ENCODE assay signal across 9 mouse cellular contexts in the genomic region with DNA sequence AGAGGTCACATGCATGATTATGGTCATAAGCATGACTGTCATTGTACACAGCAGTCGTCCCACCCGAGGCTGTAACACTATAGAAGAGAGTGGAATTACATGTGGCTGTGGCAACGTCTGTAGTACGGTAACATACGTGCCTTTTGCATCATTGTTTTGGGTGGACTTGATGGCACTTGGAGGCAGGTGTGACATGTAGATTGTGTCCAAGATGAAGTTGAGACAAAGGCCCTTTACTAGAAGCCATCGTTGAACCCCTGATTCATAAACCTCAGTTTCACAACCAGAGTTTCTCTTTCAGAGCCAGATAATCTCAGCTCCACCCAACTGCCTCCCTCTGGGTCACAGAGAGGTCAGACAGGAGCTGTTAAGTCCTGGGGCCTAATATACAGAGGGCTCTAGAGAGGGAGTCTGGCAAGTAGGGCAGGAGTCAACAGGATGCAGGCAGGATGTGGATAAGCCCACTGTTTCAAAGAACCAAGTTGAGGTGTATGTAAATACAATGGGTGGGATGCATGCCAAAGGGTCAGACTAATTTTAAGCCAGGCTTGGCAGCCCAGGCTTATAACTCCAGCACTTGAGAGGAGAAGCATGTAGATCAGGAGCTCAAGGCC. TPM values are rescaled to one million over a fixed set of nuclear protein-coding genes. Genes with fewer than 3 reads are reported as not detected.
DNase-seq lines count a peak whose midpoint lies in the region; ATAC-seq and TF ChIP-seq lines count a peak whose summit lies in the region.
"Had no signal": no experiment of that assay in that cellular context is flagged by ENCODE, and none has a peak within 500 bp of the region (broad histone marks: within the 10 kb centered on the region; RNA-seq: fewer than 3 reads in every experiment).

No protein-coding gene starts in this region.

- TF ChIP-seq POLR2A in liver, adult 2 months (IDR thresholded peaks at IDR 0.05; ENCODE audit: extremely low read depth, insufficient read depth, low read length): no peak

- H3K4me1 ChIP-seq in liver, embryonic 12.5 days: peaks cover 77% of the 10 kb centered on the region
- peaks cover 40% of the 10 kb centered on the region for H3K4me1 ChIP-seq in heart, postnatal 0 days (ENCODE audit: control insufficient read depth, insufficient read depth)
- H3K4me1 ChIP-seq in liver, adult 2 months (ENCODE audit: control insufficient read depth, insufficient read depth, low read length): peaks cover 69% of the 10 kb centered on the region
- H3K4me1 ChIP-seq in stomach, postnatal 0 days (replicated peaks; ENCODE audit: control insufficient read depth, insufficient read depth): peaks cover 12% of the 10 kb centered on the region

- WGBS in liver, embryonic 12.5 days (ENCODE audit: insufficient replicate concordance): 50% methylated on average over 6 of the region's 6 CpGs
- WGBS in heart, postnatal 0 days: 45% methylated on average over 6 of the region's 6 CpGs
- 29% methylated on average over 6 of the region's 6 CpGs for WGBS in liver, adult 2 months
- WGBS in stomach, postnatal 0 days: 34% methylated on average over 6 of the region's 6 CpGs

- no peak for TF ChIP-seq CTCF in heart, postnatal 0 days (IDR thresholded peaks at IDR 0.05; ENCODE audit: low read depth)
- no peak for TF ChIP-seq CTCF in liver, adult 2 months (IDR thresholded peaks at IDR 0.05; ENCODE audit: low read depth, low read length)
- TF ChIP-seq CTCF in stomach, postnatal 0 days (IDR thresholded peaks at IDR 0.05; ENCODE audit: low read depth): no peak

- H3K27me3 ChIP-seq in liver, embryonic 12.5 days (replicated peaks): peaks cover 32% of the 10 kb centered on the region
- H3K27me3 ChIP-seq in heart, postnatal 0 days (ENCODE audit: control insufficient read depth, insufficient read depth, low read length): no peaks in the 10 kb centered on the region
- H3K27me3 ChIP-seq in liver, adult 2 months (ENCODE audit: control insufficient read depth, insufficient read depth, low read length): no peaks in the 10 kb centered on the region
- no peaks in the 10 kb centered on the region for H3K27me3 ChIP-seq in stomach, postnatal 0 days (ENCODE audit: control insufficient read depth, insufficient read depth, low read length)
- H3K27me3 ChIP-seq: Patski had no signal

- 0 out of 2 replicates have a peak, but pooled peaks cover 3% of the 10 kb centered on the region for H3K9me3 ChIP-seq in liver, embryonic 12.5 days (replicated peaks)
- no peaks in the 10 kb centered on the region for H3K9me3 ChIP-seq in heart, postnatal 0 days (replicated peaks; ENCODE audit: control insufficient read depth, low read length)
- H3K9me3 ChIP-seq in stomach, postnatal 0 days (ENCODE audit: control insufficient read depth, low read length): no peaks in the 10 kb centered on the region

- DNase-seq in liver: peak; percentile 16
- peak; percentile 78 for DNase-seq in heart, postnatal 0 days (ENCODE audit: low spot score)
- peak; percentile 77 for DNase-seq in liver, adult 2 months (ENCODE audit: extremely low read depth, low read depth, low spot score)
- peak; percentile 60 for DNase-seq in stomach, postnatal 0 days (ENCODE audit: low spot score)
- DNase-seq in thymus, postnatal 14 days: no peak
- no peak for DNase-seq in right cerebral cortex, postnatal 14 days
- no peak for DNase-seq in spleen, adult 12 weeks (ENCODE audit: low spot score)

- no peak overlapping the region for H3K4me3 ChIP-seq in liver, embryonic 12.5 days
- no peak overlapping the region for H3K4me3 ChIP-seq in heart, postnatal 0 days (ENCODE audit: low read depth, low read length)
- H3K4me3 ChIP-seq in liver, adult 2 months (ENCODE audit: insufficient read depth, low read depth, low read length): no peak overlapping the region
- no peak overlapping the region for H3K4me3 ChIP-seq in stomach, postnatal 0 days (ENCODE audit: low read depth, low read length)

- no peak for ATAC-seq in liver, embryonic 12.5 days
- ATAC-seq in heart, postnatal 0 days (ENCODE audit: insufficient read depth, low read depth): peak; percentile 73
- ATAC-seq in stomach, postnatal 0 days (ENCODE audit: low FRiP score, low TSS enrichment): peak; percentile 40; the same call in 1 of the 2 replicates
- ATAC-seq: Patski had no signal

- no peak overlapping the region for H3K9ac ChIP-seq in liver, embryonic 12.5 days
- no peak overlapping the region for H3K9ac ChIP-seq in heart, postnatal 0 days (replicated peaks; ENCODE audit: low read depth, low read length)
- H3K9ac ChIP-seq in liver, adult 2 months (ENCODE audit: low read depth, low read length): peak overlapping the region; percentile 55
- no peak overlapping the region for H3K9ac ChIP-seq in stomach, postnatal 0 days (ENCODE audit: low read length)

- no peak overlapping the region for H3K27ac ChIP-seq in liver, embryonic 12.5 days
- H3K27ac ChIP-seq in heart, postnatal 0 days (ENCODE audit: low read depth): peak overlapping the region; percentile 69
- peak overlapping the region; percentile 73 for H3K27ac ChIP-seq in liver, adult 2 months (replicated peaks; ENCODE audit: insufficient read depth, low read depth, low read length)
- peak overlapping the region; percentile 96 for H3K27ac ChIP-seq in stomach, postnatal 0 days (replicated peaks)

- peaks cover 79% of the 10 kb centered on the region for H3K79me2 ChIP-seq in liver, adult 2 months (ENCODE audit: control insufficient read depth, insufficient read depth, low read length)

- peaks cover 11% of the 10 kb centered on the region for H3K36me3 ChIP-seq in liver, embryonic 12.5 days
- peaks cover 6% of the 10 kb centered on the region; the same call in 1 of the 2 replicates for H3K36me3 ChIP-seq in heart, postnatal 0 days (replicated peaks; ENCODE audit: control insufficient read depth, insufficient read depth, low read length)
- H3K36me3 ChIP-seq in liver, adult 2 months (ENCODE audit: control insufficient read depth, insufficient read depth, low read length): peaks cover 29% of the 10 kb centered on the region
- peaks cover 4% of the 10 kb centered on the region; the same call in 1 of the 2 replicates for H3K36me3 ChIP-seq in stomach, postnatal 0 days (ENCODE audit: control insufficient read depth, insufficient read depth, low read length)

- TF ChIP-seq EP300 in heart, postnatal 0 days (IDR thresholded peaks at IDR 0.05; ENCODE audit: low read depth): peak; percentile 96
- TF ChIP-seq EP300 in stomach, postnatal 0 days (optimal IDR thresholded peaks at IDR 0.05): peak; percentile 50

- no peak overlapping the region for H3K4me2 ChIP-seq in liver, embryonic 12.5 days
- 0 out of 2 replicates have a peak overlapping the region, but pooled peaks have one; percentile 8 for H3K4me2 ChIP-seq in heart, postnatal 0 days (ENCODE audit: low read depth, low read length)
- H3K4me2 ChIP-seq in stomach, postnatal 0 days (replicated peaks; ENCODE audit: low read depth): no peak overlapping the region

RNA-seq across cellular contexts. Expression of a gene that starts 5.5 kb away (rescaled TPM):
- 33.9 and 34.9 TPM in 2 replicates for polyA plus RNA-seq in liver, embryonic 12.5 days (2016; fragmentation: Nextera tagmentation; extraction: Ambion mirVana)
- 17.3 and 45.0 TPM in 2 replicates for total RNA-seq in heart, postnatal 0 days (2014; rRNA removed; ENCODE audit: low replicate concordance)
- 39.0 and 46.6 TPM in 2 replicates for polyA plus RNA-seq in heart, postnatal 0 days (2015; fragmentation: Nextera tagmentation; extraction: Ambion mirVana)
- 85.5 and 109 TPM in 2 replicates for total RNA-seq in liver, adult 2 months (2014; rRNA removed)
- polyA plus RNA-seq in liver, adult 2 months (2012; rRNA removed): 225 and 231 TPM in 2 replicates
- polyA plus RNA-seq in stomach, postnatal 0 days (2015; fragmentation: Nextera tagmentation; extraction: Ambion mirVana): 103 and 106 TPM in 2 replicates

Comparison
In these comparisons a context has a peak if more than half of its experiments do, and no peak if none do; other contexts are left out.
1. DNase-seq: peak in liver (single experiment), heart, postnatal 0 days (single experiment), liver, adult 2 months (single experiment) and stomach, postnatal 0 days (single experiment); none in thymus, postnatal 14 days (single experiment), right cerebral cortex, postnatal 14 days (single experiment) and spleen, adult 12 weeks (single experiment).